Mouse (Mus musculus) neutrophil, adult 59 days (primary cell): Measurements from ENCODE around the gene Zfy2. TPM values are rescaled to one million over a fixed set of nuclear protein-coding genes. Genes with fewer than 3 reads are reported as not detected.

Experiments
- total RNA-seq, 2 experiments: library from RNA; stranded (reverse); gene quantifications; 1 replicate in 1 of 2; 2 replicates in 1 of 2; pipeline ENCODE4 v1.2.4; 2023

Gene Zfy2
- total RNA-seq, result not detected

GRCm38 (mm10) chrY:2170309-2170708 lies at the start of gene Zfy2:
Gene Zfy2 (minus strand): TSS chrY:2170409.

